Mouse (Mus musculus) c-Kit-negative CD71-positive TER-119-positive erythroid progenitor cells, embryonic 14.5 days (primary cell): ENCODE measurements around the gene Ldlrad3.

ENCODE experiments used
- DNase-seq: peaks from one replicate; pipeline ENCODE4 v3.0.0-alpha.2; 2013; ENCODE audit warnings: low read depth, low spot score

Ldlrad3 gene

GRCm38 (mm10) chr2:102185951-102186561 lies at the start of gene Ldlrad3:
Gene Ldlrad3 (minus strand): TSS chr2:102186385.
- peak; percentile 15 for DNase-seq

- no peak for DNase-seq
Observed at GRCm38 (mm10) chr2:102231470-102231869, 45.3 kb upstream of the Ldlrad3 start.

- no peak for DNase-seq
Observed at GRCm38 (mm10) chr2:102229126-102229525, 42.9 kb upstream of the Ldlrad3 start.

- no peak for DNase-seq
Observed at GRCm38 (mm10) chr2:102228331-102228730, 42.1 kb upstream of the Ldlrad3 start.

GRCm38 (mm10) chr2:102227839-102228238 lies 41.7 kb upstream of the Ldlrad3 start:
- DNase-seq, result no peak

GRCm38 (mm10) chr2:102226274-102226673 lies 40.1 kb upstream of the Ldlrad3 start:
- no peak for DNase-seq

GRCm38 (mm10) chr2:102223355-102224128 lies 37.4 kb upstream of the Ldlrad3 start:
- DNase-seq, result no peak

- no peak for DNase-seq
Observed at GRCm38 (mm10) chr2:102222749-102223148, 36.6 kb upstream of the Ldlrad3 start.

- DNase-seq, result no peak
Observed at GRCm38 (mm10) chr2:102216817-102217216, 30.6 kb upstream of the Ldlrad3 start.

- DNase-seq, result no peak
Observed at GRCm38 (mm10) chr2:102212096-102212495, 25.9 kb upstream of the Ldlrad3 start.

- no peak for DNase-seq
Observed at GRCm38 (mm10) chr2:102205672-102206399, 19.7 kb upstream of the Ldlrad3 start.

- no peak for DNase-seq
Observed at GRCm38 (mm10) chr2:102203478-102203877, 17.3 kb upstream of the Ldlrad3 start.

- DNase-seq, result no peak
Observed at GRCm38 (mm10) chr2:102202211-102202770, 16.1 kb upstream of the Ldlrad3 start.

GRCm38 (mm10) chr2:102201198-102201948 lies 15.2 kb upstream of the Ldlrad3 start:
- DNase-seq, result no peak

GRCm38 (mm10) chr2:102197332-102197731 lies 11.1 kb upstream of the Ldlrad3 start:
- no peak for DNase-seq

GRCm38 (mm10) chr2:102196709-102197108 lies 10.5 kb upstream of the Ldlrad3 start:
- no peak for DNase-seq

- DNase-seq, result no peak
Observed at GRCm38 (mm10) chr2:102195494-102195893, 9.3 kb upstream of the Ldlrad3 start.

- no peak for DNase-seq
Observed at GRCm38 (mm10) chr2:102194247-102194646, 8.1 kb upstream of the Ldlrad3 start.

- DNase-seq, result no peak
Observed at GRCm38 (mm10) chr2:102192943-102193820, 7.0 kb upstream of the Ldlrad3 start.

GRCm38 (mm10) chr2:102191736-102192135 lies 5.6 kb upstream of the Ldlrad3 start:
- DNase-seq, result no peak
